Mouse (Mus musculus) B cell, adult 2 months (primary cell): ENCODE measurements at regions not wholly inside any gene's neighbourhood (a gene's known extent, or its start where the extent isn't known, plus 50 kb on each side); places are given as distances from the start of the nearest gene placed in this dataset.

ENCODE experiments used
- DNase-seq, 2 experiments: peaks; one replicate each; pipeline ENCODE4 v3.0.0; 2022

- DNase-seq, result no peak
These were observed 240.3 kb downstream of the Plpp3 start for GRCm38 (mm10) chr4:105397451-105397850.

GRCm38 (mm10) chr4:105402021-105402420 is 244.9 kb downstream of the Plpp3 start:
- no peak for DNase-seq

- no peak for DNase-seq
These were observed 246.0 kb downstream of the Plpp3 start for GRCm38 (mm10) chr4:105403169-105403568.

GRCm38 (mm10) chr4:105403686-105404085 is 246.5 kb downstream of the Plpp3 start:
- DNase-seq, result no peak

- DNase-seq, result no peak
These were observed 248.6 kb downstream of the Plpp3 start for GRCm38 (mm10) chr4:105405728-105406127.

- DNase-seq, result no peak
These were observed 249.8 kb downstream of the Plpp3 start for GRCm38 (mm10) chr4:105406786-105407464.

- no peak for DNase-seq
These were observed 251.7 kb downstream of the Plpp3 start for GRCm38 (mm10) chr4:105408896-105409295.

GRCm38 (mm10) chr4:105417166-105417565 is 260.0 kb downstream of the Plpp3 start:
- no peak for DNase-seq

- DNase-seq, result no peak
These were observed 265.3 kb downstream of the Plpp3 start for GRCm38 (mm10) chr4:105422466-105422865.

GRCm38 (mm10) chr4:105423727-105424201 is 266.6 kb downstream of the Plpp3 start:
- DNase-seq, result no peak

GRCm38 (mm10) chr4:105425086-105425485 is 267.9 kb downstream of the Plpp3 start:
- DNase-seq, result no peak

- DNase-seq, result no peak
These were observed 270.4 kb downstream of the Plpp3 start for GRCm38 (mm10) chr4:105427581-105427980.

GRCm38 (mm10) chr4:105429381-105430100 is 272.4 kb downstream of the Plpp3 start:
- no peak for DNase-seq

- DNase-seq, result no peak
These were observed 275.3 kb downstream of the Plpp3 start for GRCm38 (mm10) chr4:105432461-105432860.

GRCm38 (mm10) chr4:105437141-105437540 is 280.0 kb downstream of the Plpp3 start:
- no peak for DNase-seq

- DNase-seq, result no peak
These were observed 292.1 kb downstream of the Plpp3 start for GRCm38 (mm10) chr4:105449046-105449860.

GRCm38 (mm10) chr4:105450881-105451280 is 293.7 kb downstream of the Plpp3 start:
- DNase-seq, result no peak

- DNase-seq, result no peak
These were observed 294.7 kb downstream of the Plpp3 start for GRCm38 (mm10) chr4:105451871-105452270.

GRCm38 (mm10) chr4:105456955-105457621 is 299.9 kb downstream of the Plpp3 start:
- DNase-seq, result no peak

GRCm38 (mm10) chr4:105459991-105460688 is 303.0 kb downstream of the Plpp3 start:
- DNase-seq, result no peak

- DNase-seq, result no peak
These were observed 303.5 kb downstream of the Plpp3 start for GRCm38 (mm10) chr4:105460689-105461005.

GRCm38 (mm10) chr4:105467811-105468210 is 310.7 kb downstream of the Plpp3 start:
- DNase-seq, result no peak
